ENCODE assay signal across 32 mouse cellular contexts in genomic region chr4:109572632-109573031, GRCm38 (mm10). TPM values are rescaled to one million over a fixed set of nuclear protein-coding genes. Genes with fewer than 3 reads are reported as not detected.
DNase-seq lines count a peak whose midpoint lies in the region; ATAC-seq and TF ChIP-seq lines count a peak whose summit lies in the region.
"Had no signal": no experiment of that assay in that cellular context is flagged by ENCODE, and none has a peak within 500 bp of the region (broad histone marks: within the 10 kb centered on the region; RNA-seq: fewer than 3 reads in every experiment).

No protein-coding gene starts in this region.

- no peak for TF ChIP-seq CTCF in lung, adult 2 months (IDR thresholded peaks at IDR 0.05; ENCODE audit: insufficient read depth, low read length)
- TF ChIP-seq CTCF in Patski (IDR thresholded peaks at IDR 0.05): no peak

- intact Hi-C loops in left cerebral cortex, postnatal 4 days (cut with DNase I): no loop called here

- POLR2A ChIA-PET in Patski (lab: Charles Lee): no interaction called here

- peak; percentile 76 for ATAC-seq in Patski
- ATAC-seq: activated CD4-positive, CD25-positive, alpha-beta regulatory T cell, adult 4 months; forebrain, embryonic 13.5 days; forebrain, embryonic 16.5 days; hindbrain, postnatal 0 days had no signal

- H3K27me3 ChIP-seq in Patski: no peaks in the 10 kb centered on the region
- H3K27me3 ChIP-seq: forebrain, embryonic 13.5 days; heart, embryonic 13.5 days had no signal

- H3K4me3 ChIP-seq in lung, adult 2 months (replicated peaks; ENCODE audit: extremely low read depth, low read depth, low read length): no peak overlapping the region
- H3K4me3 ChIP-seq: forebrain, embryonic 10.5 days; forebrain, embryonic 13.5 days; gastrocnemius, adult 2 months; heart, adult 2 months; heart, embryonic 10.5 days; heart, embryonic 13.5 days had no signal

- no peak for TF ChIP-seq POLR2A in lung, adult 2 months (IDR thresholded peaks at IDR 0.05; ENCODE audit: borderline replicate concordance, extremely low read depth, low read depth, low read length)

- 62% methylated on average over 1 of the region's 1 CpGs for WGBS in lung, adult 2 months

- CTCF ChIA-PET in Patski (lab: Charles Lee): interaction anchor here (1.5 kb wide), 2 partner anchors 85 to 86 kb away, joined by 3 to 5 read pairs; no protein-coding TSS in a partner anchor

- no peaks in the 10 kb centered on the region for H3K4me1 ChIP-seq in lung, adult 2 months (ENCODE audit: control insufficient read depth, insufficient read depth, low read length)
- H3K4me1 ChIP-seq: forebrain, embryonic 13.5 days; heart, embryonic 10.5 days; heart, embryonic 13.5 days had no signal

- in situ Hi-C loops in Patski (cut with MboI; ENCODE audit: low pct_unique_long_range_greater_than_20kb): loop anchor here (10.0 kb wide), 1 partner anchor 132 kb away; no protein-coding TSS in a partner anchor

- peak; percentile 4 to 69 for DNase-seq in lung, adult 18-20 months
- DNase-seq in lung, adult 2 months: no peak
- no peak for DNase-seq in Patski (ENCODE audit: low read depth, low spot score)
- peak; percentile 18 for DNase-seq in lung, postnatal 14 days
- DNase-seq in urinary bladder, adult 2 months (ENCODE audit: low spot score): no peak
- DNase-seq in gastrocnemius, postnatal 10 days: no peak
- no peak for DNase-seq in left cerebral cortex, postnatal 4 days
- DNase-seq: adrenal gland, postnatal 10 days; adrenal gland, postnatal 36 days; cerebellum, adult 18-20 months; cerebellum, adult 9-10 months; cerebellum, postnatal 14 days; gastrocnemius, adult 2 months; gastrocnemius, postnatal 36 days; heart, adult 2 months; heart, postnatal 14 days; heart, postnatal 4 days had no signal

RNA-seq across cellular contexts. Expression of gene 4930522H14Rik, which starts 41.5 kb away (rescaled TPM):
- not detected in 2 replicates for polyA plus RNA-seq in lung, adult 2 months (2012; rRNA removed)
- not detected for polyA plus RNA-seq in Patski (2021)
- polyA plus RNA-seq in urinary bladder, adult 2 months (2012; rRNA removed): not detected in 2 replicates
- total RNA-seq in gastrocnemius, postnatal 10 days (2021): not detected
- not detected for total RNA-seq in left cerebral cortex, postnatal 4 days (2021)
- total RNA-seq: adrenal gland, adult 18-20 months; adrenal gland, postnatal 10 days; adrenal gland, postnatal 36 days; ES-E14; gastrocnemius, adult 2 months; gastrocnemius, postnatal 36 days; granulocyte monocyte progenitor cell, adult 5-6 weeks; heart, adult 2 months; heart, postnatal 14 days; heart, postnatal 4 days; hindbrain, postnatal 0 days had no signal
- polyA plus RNA-seq: activated CD4-positive, CD25-positive, alpha-beta regulatory T cell, adult 4 months; embryonic facial prominence, embryonic 11.5 days; embryonic facial prominence, embryonic 14.5 days; forebrain, embryonic 10.5 days; forebrain, embryonic 13.5 days; forebrain, embryonic 16.5 days; heart, adult 2 months; heart, embryonic 10.5 days; heart, embryonic 13.5 days; heart, embryonic 16.5 days; hindbrain, embryonic 11.5 days; hindbrain, embryonic 14.5 days; hindbrain, postnatal 0 days had no signal

Comparison
In these comparisons a context has a peak if more than half of its experiments do, and no peak if none do; other contexts are left out.
1. DNase-seq: peak in lung, adult 18-20 months (2 of 2) and lung, postnatal 14 days (single experiment); none in lung, adult 2 months (single experiment), Patski (single experiment), urinary bladder, adult 2 months (single experiment), gastrocnemius, postnatal 10 days (single experiment) and left cerebral cortex, postnatal 4 days (single experiment).